Mouse (Mus musculus) heart, adult 2 months (tissue): ENCODE measurements at regions not wholly inside any gene's neighbourhood (a gene's known extent, or its start where the extent isn't known, plus 50 kb on each side); places are given as distances from the start of the nearest gene placed in this dataset.

Source experiments
- DNase-seq, 2 experiments: peaks; one replicate each; pipeline ENCODE4 v3.0.0; 2021
- H3K27ac ChIP-seq: fragments of 200-600 bp; 2 replicates; pipeline ENCODE4 v1.8.1; 2022
- H3K27me3 ChIP-seq: fragments of 200-500 bp; 2 replicates; pipeline ENCODE4 v1.6.1; 2012; ENCODE audit warnings: mild to moderate bottlenecking, low read length, inconsistent platforms, mixed read lengths; ENCODE audit not compliant: control insufficient read depth, insufficient read depth
- H3K36me3 ChIP-seq: fragments of 200-500 bp; 2 replicates; pipeline ENCODE4 v1.6.1; 2012; ENCODE audit warnings: low read length, inconsistent platforms; ENCODE audit not compliant: control insufficient read depth, insufficient read depth
- H3K4me1 ChIP-seq: fragments of 200-500 bp; 2 replicates; pipeline ENCODE4 v1.6.1; 2011; ENCODE audit warnings: low read length; ENCODE audit not compliant: control insufficient read depth, insufficient read depth
- H3K4me3 ChIP-seq: fragments of 200-600 bp; 2 replicates; pipeline ENCODE4 v1.8.1; 2022
- H3K79me2 ChIP-seq: fragments of 200-500 bp; replicated peaks from 2 replicates; pipeline ENCODE4 v1.6.1; 2012; ENCODE audit warnings: mild to moderate bottlenecking, inconsistent platforms, low read length, moderate library complexity, mixed read lengths; ENCODE audit not compliant: control insufficient read depth, insufficient read depth
- H3K9ac ChIP-seq: fragments of 200-500 bp; 2 replicates; pipeline ENCODE4 v1.6.1; 2012; ENCODE audit warnings: low read depth, mild to moderate bottlenecking, control low read depth, inconsistent platforms, low read length, mixed read lengths
- CTCF ChIP-seq: fragments of 200-600 bp; IDR thresholded peaks from 2 replicates; pipeline ENCODE4 v1.8.1; 2022; ENCODE audit warnings: antibody characterized with exemption, mild to moderate bottlenecking, moderate library complexity
- EP300 ChIP-seq: fragments of 200-500 bp; IDR thresholded peaks from 2 replicates; pipeline ENCODE4 v1.6.1; 2011; ENCODE audit warnings: low read depth, low read length, control low read depth; ENCODE audit not compliant: insufficient read depth
- POLR2A ChIP-seq: fragments of 200-500 bp; IDR thresholded peaks from 2 replicates; pipeline ENCODE4 v1.6.1; 2011; ENCODE audit warnings: mild to moderate bottlenecking, low read depth, low read length, control low read depth; ENCODE audit not compliant: insufficient read depth
- WGBS: fragments of 180-500 bp; shearing (Covaris S2); methylation state at CpG from one replicate; pipeline ENCODE4 v1.1.7; 2018; 5-methylcytosine and 5-hydroxymethylcytosine counted together
- intact Hi-C: fragments of 180-260 bp; cut with DNase I; formaldehyde crosslinking; loops from one replicate; pipeline ENCODE4 v1.15.1; 2025

GRCm38 (mm10) chr13:51926764-51927163, 80.3 kb downstream of the Gadd45g start:
- no peak for DNase-seq
- Histone ChIP-seq H3K27ac (no peak overlapping the region), H3K9ac (no peak overlapping the region), H3K79me2 (no peaks in the 10 kb centered on the region), H3K27me3 (no peaks in the 10 kb centered on the region), H3K36me3 (no peaks in the 10 kb centered on the region), H3K4me3 (no peak overlapping the region), H3K4me1 (no peaks in the 10 kb centered on the region)
- WGBS: 53% methylated on average over 10 of the region's 10 CpGs
- intact Hi-C loops: no loop called here
- TF ChIP-seq CTCF (no peak), EP300 (no peak), POLR2A (no peak)

- TF ChIP-seq POLR2A (no peak), CTCF (no peak), EP300 (no peak)
- Histone ChIP-seq H3K4me3 (no peak overlapping the region), H3K27ac (no peak overlapping the region), H3K4me1 (no peaks in the 10 kb centered on the region), H3K9ac (no peak overlapping the region), H3K27me3 (no peaks in the 10 kb centered on the region), H3K79me2 (no peaks in the 10 kb centered on the region), H3K36me3 (no peaks in the 10 kb centered on the region)
- intact Hi-C loops: loop anchor here (5.0 kb wide), 1 partner anchor 48 kb away; no protein-coding TSS in a partner anchor
- WGBS: 30% methylated on average over 2 of the region's 2 CpGs
- no peak for DNase-seq
Observed at GRCm38 (mm10) chr13:51929730-51930129, 83.3 kb downstream of the Gadd45g start.

GRCm38 (mm10) chr13:51930301-51930747, 83.8 kb downstream of the Gadd45g start:
- Histone ChIP-seq H3K4me3 (no peak overlapping the region), H3K27me3 (no peaks in the 10 kb centered on the region), H3K27ac (no peak overlapping the region), H3K79me2 (no peaks in the 10 kb centered on the region), H3K4me1 (no peaks in the 10 kb centered on the region), H3K9ac (no peak overlapping the region), H3K36me3 (no peaks in the 10 kb centered on the region)
- WGBS: 23% methylated on average over 6 of the region's 6 CpGs
- TF ChIP-seq POLR2A (no peak), EP300 (0 out of 2 replicates have a peak, but pooled peaks have one; percentile 63), CTCF (no peak)
- DNase-seq: peak; percentile 55 to 77
- intact Hi-C loops: loop anchor here (5.0 kb wide), 1 partner anchor 47 kb away; no protein-coding TSS in a partner anchor

- DNase-seq: no peak
- H3K4me3 ChIP-seq: no peak overlapping the region
- intact Hi-C loops: loop anchor here (5.0 kb wide), 1 partner anchor 46 kb away; no protein-coding TSS in a partner anchor
- no peaks in the 10 kb centered on the region for H3K27me3 ChIP-seq
- no peak overlapping the region for H3K27ac ChIP-seq
- no peak overlapping the region for H3K9ac ChIP-seq
- no peak for TF ChIP-seq POLR2A
- no peak for TF ChIP-seq CTCF
- TF ChIP-seq EP300: no peak
- no peaks in the 10 kb centered on the region for H3K79me2 ChIP-seq
- WGBS: 81% methylated on average over 3 of the region's 3 CpGs
- H3K36me3 ChIP-seq: no peaks in the 10 kb centered on the region
- H3K4me1 ChIP-seq: no peaks in the 10 kb centered on the region
Observed at GRCm38 (mm10) chr13:51930931-51931330, 84.5 kb downstream of the Gadd45g start.

GRCm38 (mm10) chr13:51935827-51936226, 89.3 kb downstream of the Gadd45g start:
- no peak overlapping the region for H3K27ac ChIP-seq
- TF ChIP-seq POLR2A: no peak
- TF ChIP-seq CTCF: no peak
- no peak for TF ChIP-seq EP300
- H3K9ac ChIP-seq: no peak overlapping the region
- intact Hi-C loops: no loop called here
- H3K4me3 ChIP-seq: no peak overlapping the region
- H3K4me1 ChIP-seq: no peaks in the 10 kb centered on the region
- no peaks in the 10 kb centered on the region for H3K27me3 ChIP-seq
- H3K36me3 ChIP-seq: no peaks in the 10 kb centered on the region
- no peaks in the 10 kb centered on the region for H3K79me2 ChIP-seq
- no peak for DNase-seq
- 81% methylated on average over 10 of the region's 10 CpGs for WGBS

- no peak overlapping the region for H3K4me3 ChIP-seq
- H3K36me3 ChIP-seq: no peaks in the 10 kb centered on the region
- intact Hi-C loops: no loop called here
- WGBS: 87% methylated on average over 5 of the region's 5 CpGs
- no peak overlapping the region for H3K27ac ChIP-seq
- no peaks in the 10 kb centered on the region for H3K4me1 ChIP-seq
- H3K9ac ChIP-seq: no peak overlapping the region
- DNase-seq: no peak
- no peaks in the 10 kb centered on the region for H3K79me2 ChIP-seq
- TF ChIP-seq EP300: no peak
- TF ChIP-seq POLR2A: no peak
- TF ChIP-seq CTCF: no peak
- no peaks in the 10 kb centered on the region for H3K27me3 ChIP-seq
Observed at GRCm38 (mm10) chr13:51936441-51936840, 90.0 kb downstream of the Gadd45g start.
